ENCODE assay signal across 10 mouse cellular contexts in genomic region chr16:93816861-93817260, GRCm38 (mm10). TPM values are rescaled to one million over a fixed set of nuclear protein-coding genes. Genes with fewer than 3 reads are reported as not detected.
DNase-seq lines count a peak whose midpoint lies in the region; ATAC-seq and TF ChIP-seq lines count a peak whose summit lies in the region.
"Had no signal": no experiment of that assay in that cellular context is flagged by ENCODE, and none has a peak within 500 bp of the region (broad histone marks: within the 10 kb centered on the region; RNA-seq: fewer than 3 reads in every experiment).

No protein-coding gene starts in this region.

- 65% methylated on average over 7 of the region's 7 CpGs for WGBS in lung, embryonic 15.5 days
- 42% methylated on average over 7 of the region's 7 CpGs for WGBS in lung, adult 2 months
- WGBS in heart, embryonic 11.5 days (ENCODE audit: insufficient replicate concordance) = 57% methylated on average over 7 of the region's 7 CpGs
- WGBS in macrophage (ENCODE audit: missing documents) = 38% methylated on average over 7 of the region's 7 CpGs

- no peak for ATAC-seq in lung, embryonic 15.5 days (ENCODE audit: borderline replicate concordance, extremely low read depth, low FRiP score, low TSS enrichment)
- ATAC-seq in heart, embryonic 11.5 days (replicated peaks; ENCODE audit: insufficient number of reproducible peaks, low FRiP score, low TSS enrichment) = no peak
- no peak for ATAC-seq in monocyte, adult 5-6 weeks (replicated peaks; ENCODE audit: insufficient number of reproducible peaks, low FRiP score, low TSS enrichment, poor library complexity, severe bottlenecking)
- ATAC-seq: forebrain, embryonic 15.5 days; midbrain, embryonic 15.5 days had no signal

- 0 out of 2 replicates have a peak overlapping the region, but pooled peaks have one; percentile 0 for H3K9ac ChIP-seq in lung, embryonic 15.5 days
- H3K9ac ChIP-seq in heart, embryonic 11.5 days (ENCODE audit: low read depth, low read length) = no peak overlapping the region
- H3K9ac ChIP-seq: forebrain, embryonic 15.5 days; midbrain, embryonic 15.5 days had no signal

- no peaks in the 10 kb centered on the region for H3K9me3 ChIP-seq in lung, embryonic 15.5 days
- H3K9me3 ChIP-seq in heart, embryonic 11.5 days (replicated peaks; ENCODE audit: control insufficient read depth, low read length) = no peaks in the 10 kb centered on the region
- H3K9me3 ChIP-seq: forebrain, embryonic 15.5 days had no signal

- peaks cover 9% of the 10 kb centered on the region; the same call in 1 of the 2 replicates for H3K79me2 ChIP-seq in macrophage (ENCODE audit: inconsistent target)

- peaks cover 16% of the 10 kb centered on the region for H3K4me1 ChIP-seq in lung, embryonic 15.5 days
- peaks cover 12% of the 10 kb centered on the region for H3K4me1 ChIP-seq in lung, adult 2 months (ENCODE audit: control insufficient read depth, insufficient read depth, low read length)
- H3K4me1 ChIP-seq in heart, embryonic 11.5 days (ENCODE audit: control insufficient read depth, insufficient read depth, low read length) = peaks cover 9% of the 10 kb centered on the region
- H3K4me1 ChIP-seq: midbrain, embryonic 15.5 days had no signal

- no peaks in the 10 kb centered on the region for H3K27me3 ChIP-seq in lung, embryonic 15.5 days
- H3K27me3 ChIP-seq in heart, embryonic 11.5 days (ENCODE audit: control insufficient read depth, insufficient read depth, low read length) = no peaks in the 10 kb centered on the region
- H3K27me3 ChIP-seq: forebrain, embryonic 15.5 days; midbrain, embryonic 15.5 days had no signal

- H3K27ac ChIP-seq in lung, embryonic 15.5 days = peak overlapping the region; percentile 86
- H3K27ac ChIP-seq in heart, embryonic 11.5 days (ENCODE audit: low read depth, low read length) = peak overlapping the region; percentile 76; the same call in 1 of the 2 replicates
- peak overlapping the region; percentile 99 for H3K27ac ChIP-seq in macrophage

- TF ChIP-seq POLR2A in lung, adult 2 months (IDR thresholded peaks at IDR 0.05; ENCODE audit: borderline replicate concordance, extremely low read depth, low read depth, low read length) = no peak

- no peak overlapping the region for H3K4me2 ChIP-seq in lung, embryonic 15.5 days
- no peak overlapping the region for H3K4me2 ChIP-seq in heart, embryonic 11.5 days
- H3K4me2 ChIP-seq: midbrain, embryonic 15.5 days had no signal

- H3K4me3 ChIP-seq in lung, embryonic 15.5 days = no peak overlapping the region
- no peak overlapping the region for H3K4me3 ChIP-seq in lung, adult 2 months (replicated peaks; ENCODE audit: extremely low read depth, low read depth, low read length)
- no peak overlapping the region for H3K4me3 ChIP-seq in heart, embryonic 11.5 days (ENCODE audit: low read depth, low read length)
- no peak overlapping the region for H3K4me3 ChIP-seq in macrophage (ENCODE audit: inconsistent target)
- H3K4me3 ChIP-seq: forebrain, embryonic 15.5 days; midbrain, embryonic 15.5 days had no signal

- no peaks in the 10 kb centered on the region for H3K36me3 ChIP-seq in lung, embryonic 15.5 days
- no peaks in the 10 kb centered on the region for H3K36me3 ChIP-seq in heart, embryonic 11.5 days (ENCODE audit: control insufficient read depth, insufficient read depth, low read length)
- H3K36me3 ChIP-seq in macrophage (ENCODE audit: inconsistent target) = no peaks in the 10 kb centered on the region; the same call in 1 of the 2 replicates

- TF ChIP-seq CTCF in lung, adult 2 months (IDR thresholded peaks at IDR 0.05; ENCODE audit: insufficient read depth, low read length) = no peak

- DNase-seq in lung, adult 2 months = no peak
- DNase-seq in R1 (ENCODE audit: low read depth, low spot score) = peak; percentile 94
- no peak for DNase-seq in urinary bladder, postnatal 25 days (ENCODE audit: low spot score)
- DNase-seq in layer of hippocampus, adult 9-10 months (ENCODE audit: low spot score) = no peak

RNA-seq across cellular contexts. Expression of gene Morc3, which starts 15.1 kb away (rescaled TPM):
- polyA plus RNA-seq in lung, embryonic 15.5 days (2015; fragmentation: Nextera tagmentation; extraction: Ambion mirVana) = 31.8 and 33.1 TPM in 2 replicates
- polyA plus RNA-seq in lung, adult 2 months (2012; rRNA removed) = 6.1 and 10.7 TPM in 2 replicates
- 22.8 and 25.3 TPM in 2 replicates for polyA plus RNA-seq in heart, embryonic 11.5 days (2014; fragmentation: Nextera tagmentation; extraction: Ambion mirVana)
- total RNA-seq in macrophage (2018; cell fraction: chromatin; rRNA removed) = 1,000 to 10,000 TPM in 1 of 26 experiments, 100 to 1,000 TPM in 25; 166 to 1,000 (median 456) TPM
- 100 to 1,000 TPM in 10 of 26 experiments, 10 to 100 TPM in 16; 45.8 to 168 (median 84.2) TPM for total RNA-seq in macrophage (2018; cell fraction: cytosol; rRNA removed)
- 100 to 1,000 TPM in 25 of 26 experiments, 10 to 100 TPM in 1; 85.0 to 573 (median 305) TPM for total RNA-seq in macrophage (2018; cell fraction: nucleus; rRNA removed)
- 56.4 to 70.3 TPM (median 62.3 TPM) in 3 replicates for polyA plus RNA-seq in macrophage (2018)
- 205 to 285 TPM (median 241 TPM) in 3 replicates for total RNA-seq in monocyte, adult 5-6 weeks (2017)
